Mouse (Mus musculus) heart, adult 18-20 months (tissue): ENCODE data around the gene Rapsn. TPM values are rescaled to one million over a fixed set of nuclear protein-coding genes. Genes with fewer than 3 reads are reported as not detected.
A peak's percentile ranks its signal among the peaks of the same experiment; 100 is the strongest.
"Not testable (repeated sequence)": the region's sequence is repeated elsewhere in the genome, so short reads cannot be mapped to it uniquely, and the experiment has no call there.

ENCODE experiments used
- DNase-seq, 2 experiments: peaks; one replicate each; pipeline ENCODE4 v3.0.0; 2021 to 2022; ENCODE audit warnings: mixed read lengths in 1 of 2
- long read RNA-seq, 2 experiments: library from polyadenylated mRNA; stranded (forward); transcript quantifications; one replicate each; pipeline ENCODE4 v2.0.0; 2021
- total RNA-seq, 2 experiments: library from RNA; stranded (reverse); gene quantifications; 2 replicates each; pipeline ENCODE4 v1.2.3; 2021

Gene Rapsn
- total RNA-seq, result 10 to 100 TPM; 17.6 to 18.5 TPM
- long read RNA-seq, experiment 1, transcript Rapsn-201 (8 exons, 1,606 nt), result major isoform, 32 of 36 reads
- long read RNA-seq, experiment 1, partial matches to known transcripts, result 2 of 36 reads
- long read RNA-seq, experiment 1, other reads (novel, unspliced or antisense), result 2 of 36 reads
- long read RNA-seq, experiment 2, transcript Rapsn-201 (8 exons, 1,606 nt), result major isoform, 12 of 16 reads
- long read RNA-seq, experiment 2, partial matches to known transcripts, result 1 of 16 reads
- long read RNA-seq, experiment 2, other reads (novel, unspliced or antisense), result 3 of 16 reads

- DNase-seq, result peak; percentile 72 to 77
These were observed at the start of gene Rapsn for GRCm38 (mm10) chr2:91035385-91035784. Gene Rapsn, plus strand, starts transcription at chr2:91035620.

GRCm38 (mm10) chr2:90986055-90986454, 49.4 kb upstream of the Rapsn start:
- no peak for DNase-seq

- no peak for DNase-seq
These were observed 26.9 kb upstream of the Rapsn start for GRCm38 (mm10) chr2:91008536-91008935.

- DNase-seq, result no peak
These were observed 21.5 kb upstream of the Rapsn start for GRCm38 (mm10) chr2:91013881-91014280.

GRCm38 (mm10) chr2:91015386-91015785, 20.0 kb upstream of the Rapsn start:
- peak in 1 of 2 experiments; percentile 46 for DNase-seq

- peak; percentile 38 to 60 for DNase-seq
These were observed 17.2 kb upstream of the Rapsn start for GRCm38 (mm10) chr2:91018061-91018788.

- no peak for DNase-seq
These were observed 15.5 kb upstream of the Rapsn start for GRCm38 (mm10) chr2:91019911-91020310.

- DNase-seq, result not testable (repeated sequence)
These were observed 13.2 kb upstream of the Rapsn start for GRCm38 (mm10) chr2:91022266-91022665.

GRCm38 (mm10) chr2:91023131-91023530, 12.3 kb upstream of the Rapsn start:
- DNase-seq, result peak; percentile 57 to 78

GRCm38 (mm10) chr2:91023956-91024355, 11.5 kb upstream of the Rapsn start:
- no peak for DNase-seq

- DNase-seq, result no peak
These were observed 10.3 kb upstream of the Rapsn start for GRCm38 (mm10) chr2:91025081-91025516.

GRCm38 (mm10) chr2:91026491-91026890, 8.9 kb upstream of the Rapsn start:
- no peak for DNase-seq

- DNase-seq, result peak; percentile 36 to 67
These were observed 7.8 kb upstream of the Rapsn start for GRCm38 (mm10) chr2:91027391-91028214.

GRCm38 (mm10) chr2:91031216-91031615, 4.2 kb upstream of the Rapsn start:
- DNase-seq, result no peak

- DNase-seq, result no peak
These were observed 2.4 kb upstream of the Rapsn start for GRCm38 (mm10) chr2:91033000-91033399.

GRCm38 (mm10) chr2:91041786-91042185, 6.4 kb downstream of the Rapsn start:
- no peak for DNase-seq

GRCm38 (mm10) chr2:91042651-91043398, 7.4 kb downstream of the Rapsn start:
- DNase-seq, result no peak

- no peak for DNase-seq
These were observed 9.3 kb downstream of the Rapsn start for GRCm38 (mm10) chr2:91044727-91045126.

- not testable (repeated sequence) for DNase-seq
These were observed 10.4 kb downstream of the Rapsn start for GRCm38 (mm10) chr2:91045805-91046204.

GRCm38 (mm10) chr2:91047359-91047758, 11.9 kb downstream of the Rapsn start:
- DNase-seq, result no peak

- DNase-seq, result peak in 1 of 2 experiments; percentile 31
These were observed 16.5 kb downstream of the Rapsn start for GRCm38 (mm10) chr2:91051917-91052316.

GRCm38 (mm10) chr2:91052752-91053151, 17.3 kb downstream of the Rapsn start:
- DNase-seq, result no peak
